Mouse (Mus musculus) heart, postnatal 0 days (tissue): Measurements from ENCODE around the gene Fam107a.

ENCODE experiments used
- CTCF ChIP-seq: IDR thresholded peaks from 2 replicates; pipeline ENCODE4 v1.5.1; 2016; ENCODE audit warnings: antibody characterized with exemption, control low read depth, low read depth
- EP300 ChIP-seq: IDR thresholded peaks from 2 replicates; pipeline ENCODE4 v1.6.1; 2016; ENCODE audit warnings: antibody characterized with exemption, low read depth

DNA sequence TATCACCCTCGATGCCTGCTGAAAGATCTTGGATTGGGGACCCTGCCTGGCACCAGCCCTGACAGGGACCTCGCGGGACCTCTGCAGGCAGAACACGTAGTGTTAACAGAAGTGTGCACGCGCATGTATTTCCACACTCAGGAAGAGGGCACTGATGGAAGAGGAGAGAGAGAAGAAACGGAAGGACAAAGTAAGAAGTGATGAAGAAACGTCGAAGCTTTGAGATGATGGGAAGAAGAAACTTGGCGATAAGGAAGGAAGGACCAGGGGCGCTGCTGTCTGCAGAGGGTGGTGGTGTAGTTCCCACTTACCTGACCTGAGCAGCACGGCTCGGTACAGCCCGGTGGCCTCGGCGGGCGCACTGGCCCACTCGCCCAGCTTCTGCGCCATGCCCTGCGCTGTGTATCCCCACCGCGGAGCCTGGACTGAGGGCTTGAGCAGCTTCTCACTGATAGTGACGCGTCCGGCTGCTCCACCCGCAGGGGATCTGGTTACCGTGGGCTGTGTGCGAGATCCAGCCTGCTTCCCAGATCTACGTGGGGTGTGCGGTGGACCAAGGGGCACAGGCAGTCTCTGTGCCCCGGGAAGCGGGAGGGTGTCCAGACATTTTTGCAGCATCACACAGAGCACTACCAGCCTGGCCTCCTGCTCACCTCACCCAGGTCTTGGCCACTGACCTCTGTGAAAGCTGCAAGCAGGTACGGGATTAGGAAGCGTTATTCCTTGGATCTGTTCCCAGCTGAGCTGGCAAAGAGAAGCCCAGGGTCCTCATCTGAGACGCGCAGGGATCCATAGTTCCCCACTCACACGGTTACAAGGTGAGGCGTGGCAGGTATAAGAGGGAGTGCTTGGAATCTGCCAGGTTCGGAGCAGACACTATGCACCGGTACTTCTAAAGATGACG is at the start of gene Fam107a:
- TF ChIP-seq CTCF (no peak), EP300 (no peak)
